Mouse (Mus musculus) kidney, postnatal 14 days (tissue): Measurements from ENCODE around the gene Enpp7.

ENCODE experiments used
- DNase-seq: peaks from one replicate; pipeline ENCODE4 v3.0.0; 2022; ENCODE audit warnings: mixed read lengths

The Enpp7 gene

GRCm38 (mm10) chr11:118998540-118999265, 10.7 kb downstream of the Enpp7 start:
- DNase-seq, result peak; percentile 77

- no peak for DNase-seq
Measured at GRCm38 (mm10) chr11:118999361-118999804, 11.4 kb downstream of the Enpp7 start.

GRCm38 (mm10) chr11:119000877-119001276, 12.9 kb downstream of the Enpp7 start:
- no peak for DNase-seq

GRCm38 (mm10) chr11:119001493-119002128, 13.6 kb downstream of the Enpp7 start:
- DNase-seq, result no peak

GRCm38 (mm10) chr11:119005547-119006275, 17.7 kb downstream of the Enpp7 start:
- DNase-seq, result no peak

- DNase-seq, result no peak
Measured at GRCm38 (mm10) chr11:119006462-119006861, 18.5 kb downstream of the Enpp7 start.

- DNase-seq, result peak; percentile 66
Measured at GRCm38 (mm10) chr11:119007461-119008456, 19.8 kb downstream of the Enpp7 start.

GRCm38 (mm10) chr11:119014455-119014854, 26.5 kb downstream of the Enpp7 start:
- DNase-seq, result no peak

GRCm38 (mm10) chr11:119017506-119017905, 29.5 kb downstream of the Enpp7 start:
- no peak for DNase-seq

GRCm38 (mm10) chr11:119021180-119021579, 33.2 kb downstream of the Enpp7 start:
- DNase-seq, result no peak

GRCm38 (mm10) chr11:119022068-119022894, 34.3 kb downstream of the Enpp7 start:
- no peak for DNase-seq

- peak; percentile 94 for DNase-seq
Measured at GRCm38 (mm10) chr11:119022895-119023615, 35.1 kb downstream of the Enpp7 start, which contains the start of gene Cbx2. Gene Cbx2 (plus strand): TSS chr11:119022962.

GRCm38 (mm10) chr11:119023616-119023980, 35.6 kb downstream of the Enpp7 start:
- no peak for DNase-seq

- DNase-seq, result no peak
Measured at GRCm38 (mm10) chr11:119024260-119024659, 36.3 kb downstream of the Enpp7 start.

- DNase-seq, result peak; percentile 67
Measured at GRCm38 (mm10) chr11:119026203-119026602, 38.2 kb downstream of the Enpp7 start.

- DNase-seq, result peak; percentile 90
Measured at GRCm38 (mm10) chr11:119033874-119034558, 46.0 kb downstream of the Enpp7 start.

GRCm38 (mm10) chr11:119034635-119035034, 46.6 kb downstream of the Enpp7 start:
- no peak for DNase-seq

- DNase-seq, result no peak
Measured at GRCm38 (mm10) chr11:119035094-119035685, 47.2 kb downstream of the Enpp7 start.

- DNase-seq, result no peak
Measured at GRCm38 (mm10) chr11:119035686-119036165, 47.7 kb downstream of the Enpp7 start.
